ENCODE assay signal across 8 mouse cellular contexts in genomic region chr10:26077671-26078481, GRCm38 (mm10). TPM values are rescaled to one million over a fixed set of nuclear protein-coding genes. Genes with fewer than 3 reads are reported as not detected.
DNase-seq lines count a peak whose midpoint lies in the region; TF ChIP-seq lines count a peak whose summit lies in the region.
"Had no signal": no experiment of that assay in that cellular context is flagged by ENCODE, and none has a peak within 500 bp of the region (broad histone marks: within the 10 kb centered on the region; RNA-seq: fewer than 3 reads in every experiment).

TSS of gene Gm9767 (plus strand) at chr10:26078255.

- H3K4me2 ChIP-seq in myocyte (ENCODE audit: low read depth) = peak within 1 kb of the TSS; percentile 65

- DNase-seq in left cerebral cortex, adult 18-20 months (ENCODE audit: low spot score in 2 of 2) = peak; percentile 14 to 50
- no peak for DNase-seq in left cerebral cortex, adult 11 months (ENCODE audit: low spot score)
- peak; percentile 63 for DNase-seq in brain, embryonic 14.5 days (ENCODE audit: low read depth)
- DNase-seq in frontal cortex, postnatal 10 days (ENCODE audit: low spot score in 2 of 2) = peak; percentile 10 to 34
- DNase-seq in left cerebral cortex, postnatal 36 days (ENCODE audit: low spot score in 2 of 2) = peak; percentile 36 to 55
- DNase-seq in urinary bladder, adult 2 months (ENCODE audit: low spot score) = no peak

- H3K79me2 ChIP-seq in myocyte (ENCODE audit: control insufficient read depth, insufficient read depth) = no peaks in the 10 kb centered on the region

- H3K27me3 ChIP-seq in myocyte (ENCODE audit: control insufficient read depth, insufficient read depth, insufficient read length) = no peaks in the 10 kb centered on the region

- no peaks in the 10 kb centered on the region for H3K36me3 ChIP-seq in myocyte (ENCODE audit: control insufficient read depth, insufficient read depth)

- TF ChIP-seq CTCF in brain, embryonic 14.5 days (IDR thresholded peaks at IDR 0.05; ENCODE audit: borderline replicate concordance, extremely low read depth, insufficient read depth, insufficient read length) = no peak

- peak within 1 kb of the TSS; percentile 64 for H3ac ChIP-seq in myocyte (ENCODE audit: control insufficient read depth, insufficient read length)

- peak within 1 kb of the TSS; percentile 47 for H3K4me3 ChIP-seq in myocyte

- no peak for TF ChIP-seq POLR2A in brain, embryonic 14.5 days (IDR thresholded peaks at IDR 0.05; ENCODE audit: borderline replicate concordance, extremely low read depth, insufficient read depth, insufficient read length, poor library complexity, severe bottlenecking)
- no peak for TF ChIP-seq POLR2A in myocyte (IDR thresholded peaks at IDR 0.05; ENCODE audit: insufficient read length, low read depth)

- intact Hi-C loops in left cerebral cortex, postnatal 36 days (cut with DNase I) = loop anchor here (5.0 kb wide), 2 partner anchors 396 to 456 kb away; no protein-coding TSS in a partner anchor

TF ChIP-seq in myocyte, 11 proteins besides CTCF, POLR2A, EP300 and RAD21:
- peak in 2 of 3 experiments; percentile 76 to 87 for TF ChIP-seq MYOG (IDR thresholded peaks at IDR 0.05; ENCODE audit: control insufficient read depth in 1 of 3, insufficient read depth in 1 of 3, insufficient read length in 2 of 3, low read depth in 2 of 3)
- no peak for TF ChIP-seq TCF12 (IDR thresholded peaks at IDR 0.05; ENCODE audit: insufficient read depth, poor library complexity, severe bottlenecking)
- TF ChIP-seq CEBPB (IDR thresholded peaks at IDR 0.05; ENCODE audit: insufficient read depth, poor library complexity, severe bottlenecking) = no peak
- no peak for TF ChIP-seq MAX (IDR thresholded peaks at IDR 0.05; ENCODE audit: low read depth)
- no peak for TF ChIP-seq SRF (IDR thresholded peaks at IDR 0.05; ENCODE audit: control insufficient read depth, insufficient read length, low read depth)
- TF ChIP-seq MYOD1 (IDR thresholded peaks at IDR 0.05; ENCODE audit: control insufficient read depth in 1 of 3, insufficient read length in 2 of 3, low read depth in 2 of 3) = peak in 2 of 3 experiments; percentile 31 to 83
- TF ChIP-seq E2F4 (IDR thresholded peaks at IDR 0.05; ENCODE audit: insufficient read depth) = no peak
- no peak for TF ChIP-seq POLR2AphosphoS2 (IDR thresholded peaks at IDR 0.05; ENCODE audit: insufficient read length, low read depth)
- no peak for TF ChIP-seq TCF3 (IDR thresholded peaks at IDR 0.05; ENCODE audit: insufficient read length, low read depth)

RNA-seq across cellular contexts. Expression of gene Gm9767, which starts in this region (rescaled TPM):
- 1 to 10 TPM in 1 of 2 experiments, under 1 TPM in 1; 0.60 to 1.3 TPM for total RNA-seq in left cerebral cortex, adult 18-20 months (2021)
- polyA plus RNA-seq in brain, embryonic 14.5 days (2012; rRNA removed) = 0.76 and 0.98 TPM in 2 replicates
- total RNA-seq in left cerebral cortex, postnatal 36 days (2021) = 1 to 10 TPM; 1.0 to 1.1 TPM
- 0.10 TPM for polyA plus RNA-seq in myocyte (2012; fragmentation: generic; extraction: Trizol)
- polyA plus RNA-seq in urinary bladder, adult 2 months (2012; rRNA removed) = 0.04 and 0.07 TPM in 2 replicates
- total RNA-seq: neutrophil, adult 5-6 weeks had no signal

Comparison
In these comparisons a context has a peak if more than half of its experiments do, and no peak if none do; other contexts are left out.
1. DNase-seq: peak in left cerebral cortex, adult 18-20 months (2 of 2), frontal cortex, postnatal 10 days (2 of 2) and left cerebral cortex, postnatal 36 days (2 of 2); none in left cerebral cortex, adult 11 months (single experiment) and urinary bladder, adult 2 months (single experiment).
2. Peak in DNase-seq in brain, embryonic 14.5 days; RNA of the gene not detected or under 1 TPM.